Mouse (Mus musculus) midbrain, embryonic 15.5 days (tissue): Measurements from ENCODE around the gene Btbd17. TPM values are rescaled to one million over a fixed set of nuclear protein-coding genes. Genes with fewer than 3 reads are reported as not detected.

Source experiments
- ATAC-seq: fragments of 200-750 bp; cut with Nextera tagmentation; replicated peaks from 2 replicates; pipeline ENCODE4 v1.8.0; 2017; ENCODE audit warnings: moderate TSS enrichment
- H3K27ac ChIP-seq: fragments of 300-500 bp; sonication (generic); 2 replicates; pipeline ENCODE4 v1.5.1; 2015; ENCODE audit warnings: mild to moderate bottlenecking, inconsistent platforms
- H3K27me3 ChIP-seq: fragments of 300-500 bp; sonication (generic); replicated peaks from 2 replicates; pipeline ENCODE4 v1.6.1; 2015; ENCODE audit warnings: inconsistent platforms
- H3K36me3 ChIP-seq: fragments of 300-500 bp; sonication (generic); replicated peaks from 2 replicates; pipeline ENCODE4 v1.6.1; 2015; ENCODE audit warnings: inconsistent platforms
- H3K4me1 ChIP-seq: fragments of 300-500 bp; sonication (generic); 2 replicates; pipeline ENCODE4 v1.6.1; 2015; ENCODE audit warnings: inconsistent platforms
- H3K4me2 ChIP-seq: fragments of 300-500 bp; sonication (generic); 2 replicates; pipeline ENCODE4 v1.6.1; 2015; ENCODE audit warnings: inconsistent platforms, mild to moderate bottlenecking, moderate library complexity
- H3K4me3 ChIP-seq: fragments of 300-500 bp; sonication (generic); 2 replicates; pipeline ENCODE4 v1.5.1; 2015; ENCODE audit warnings: mild to moderate bottlenecking, inconsistent platforms
- H3K9ac ChIP-seq: fragments of 300-500 bp; sonication (generic); 2 replicates; pipeline ENCODE4 v1.6.1; 2015; ENCODE audit warnings: mild to moderate bottlenecking, inconsistent platforms
- H3K9me3 ChIP-seq: fragments of 300-500 bp; sonication (generic); 2 replicates; pipeline ENCODE4 v1.6.1; 2016; ENCODE audit warnings: inconsistent platforms
- WGBS: fragments of 180-500 bp; shearing (Covaris S2); methylation state at CpG from one replicate; pipeline ENCODE4 v1.1.7; 2015; ENCODE audit warnings: mixed read lengths; 5-methylcytosine and 5-hydroxymethylcytosine counted together
- polyA plus RNA-seq: library from polyadenylated mRNA; unstranded; fragments of >200 nt; fragmentation: Nextera tagmentation; extraction: Ambion mirVana; gene quantifications from 2 replicates; pipeline ENCODE4 v1.2.1, GENCODE M21; 2015

Btbd17 gene
- polyA plus RNA-seq, 1 experiment from 2014 or later: 21.4 TPM

DNA sequence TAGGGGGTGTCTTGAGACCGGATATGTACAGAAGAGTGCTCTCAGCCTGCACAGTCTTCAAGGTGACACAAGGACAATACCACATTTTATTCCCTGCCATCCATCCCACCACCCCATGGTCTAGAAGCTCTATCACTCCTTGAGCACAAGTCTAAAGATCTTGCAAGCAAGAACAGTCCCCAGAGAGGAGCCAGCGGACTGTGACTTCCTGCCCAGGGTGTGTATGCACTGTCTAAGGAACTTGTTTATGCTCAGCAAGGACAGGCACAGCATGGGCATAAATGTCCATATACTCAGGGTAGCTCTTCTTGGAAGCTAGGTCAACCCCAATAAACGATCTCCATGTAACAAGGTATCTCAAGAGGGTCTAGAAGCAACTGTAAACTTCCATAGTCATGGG is 2.2 kb upstream of the Btbd17 start:
- Histone ChIP-seq H3K27me3 (no peaks in the 10 kb centered on the region), H3K4me3 (no peak overlapping the region), H3K4me1 (peaks cover 34% of the 10 kb centered on the region), H3K36me3 (no peaks in the 10 kb centered on the region), H3K4me2 (no peak overlapping the region), H3K9ac (no peak overlapping the region), H3K27ac (no peak overlapping the region), H3K9me3 (no peaks in the 10 kb centered on the region)
- ATAC-seq: no peak
- WGBS: 91% methylated on average over 3 of the region's 3 CpGs

DNA sequence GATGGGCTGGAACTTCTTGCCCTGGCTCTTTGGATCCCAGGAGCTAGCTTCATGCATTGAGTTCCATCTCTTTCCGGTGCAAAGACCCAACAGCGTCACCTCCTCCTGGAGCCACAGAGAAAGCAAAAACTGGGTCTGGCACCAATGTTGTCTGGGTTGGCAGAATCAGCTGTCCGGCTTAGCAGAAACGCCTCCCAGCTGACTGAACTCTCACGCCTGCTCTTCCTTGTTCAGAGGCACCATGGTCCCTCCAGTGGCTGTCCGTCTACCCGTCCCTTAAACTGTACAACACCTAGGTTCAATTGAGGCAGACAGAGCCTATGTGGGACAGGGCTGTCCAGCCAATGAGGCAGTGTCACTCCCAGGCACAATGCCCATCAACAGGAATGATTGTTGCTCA is 1.4 kb upstream of the Btbd17 start:
- no peaks in the 10 kb centered on the region for H3K9me3 ChIP-seq
- no peak for ATAC-seq
- no peak overlapping the region for H3K9ac ChIP-seq
- H3K4me3 ChIP-seq: no peak overlapping the region
- H3K36me3 ChIP-seq: no peaks in the 10 kb centered on the region
- no peaks in the 10 kb centered on the region for H3K27me3 ChIP-seq
- no peak overlapping the region for H3K27ac ChIP-seq
- 86% methylated on average over 7 of the region's 7 CpGs for WGBS
- H3K4me1 ChIP-seq: peaks cover 41% of the 10 kb centered on the region
- H3K4me2 ChIP-seq: no peak overlapping the region

DNA sequence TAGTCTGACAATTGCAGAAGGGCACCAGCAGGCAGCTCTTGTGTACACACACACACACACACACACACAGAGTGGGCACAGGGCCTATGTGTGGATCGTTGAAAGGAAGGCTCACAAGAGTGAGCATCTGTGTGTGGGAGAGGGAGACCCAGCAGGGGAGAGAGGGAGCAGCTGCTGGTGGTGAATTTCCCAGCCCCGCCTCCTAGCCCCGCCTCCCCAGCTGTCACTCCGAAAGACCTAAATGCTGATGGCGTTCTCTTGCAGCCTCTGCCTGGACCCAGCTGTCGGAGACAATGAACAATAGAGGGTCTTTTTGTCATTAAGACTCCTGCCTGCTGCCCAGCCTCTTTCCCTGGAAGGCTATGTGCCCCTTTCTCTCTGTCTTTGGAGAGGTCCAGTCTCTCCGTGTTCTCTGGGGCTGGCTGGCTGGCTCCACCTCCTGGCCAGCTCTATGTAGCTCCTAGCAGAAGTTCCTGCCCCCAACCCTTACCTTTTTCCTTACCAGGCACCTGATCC is 456 bp downstream of the Btbd17 start:
- H3K27ac ChIP-seq: peak overlapping the region; percentile 90
- H3K9me3 ChIP-seq: no peaks in the 10 kb centered on the region
- 0% methylated on average over 7 of the region's 7 CpGs for WGBS
- peak overlapping the region; percentile 40; the same call in 1 of the 2 replicates for H3K9ac ChIP-seq
- peaks cover 55% of the 10 kb centered on the region for H3K4me1 ChIP-seq
- peak overlapping the region; percentile 35 for H3K4me3 ChIP-seq
- ATAC-seq: peak; percentile 81
- H3K4me2 ChIP-seq: peak overlapping the region; percentile 72
- H3K27me3 ChIP-seq: no peaks in the 10 kb centered on the region; the same call in 1 of the 2 replicates
- H3K36me3 ChIP-seq: no peaks in the 10 kb centered on the region

DNA sequence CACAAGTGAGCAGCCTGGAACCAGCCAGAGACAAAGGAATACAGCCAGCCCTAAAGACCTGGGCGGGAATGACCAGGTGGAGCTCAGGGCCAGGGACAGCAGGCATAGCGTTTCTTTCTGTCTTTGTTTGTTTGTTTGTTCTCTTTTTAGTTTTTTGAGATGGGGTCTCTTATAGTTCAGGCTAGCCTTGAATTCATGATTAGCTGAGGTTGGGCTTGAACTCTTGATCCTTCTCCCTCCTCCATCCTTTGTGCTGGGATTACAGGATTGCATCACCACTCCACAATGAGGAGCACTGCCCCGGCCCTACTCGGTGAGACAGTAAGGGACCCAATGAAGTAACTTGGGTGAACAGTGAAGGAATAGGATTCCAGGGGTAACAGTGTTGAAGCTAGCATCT is 1.1 kb downstream of the Btbd17 start:
- Histone ChIP-seq H3K4me3 (peak overlapping the region; percentile 35), H3K4me1 (peaks cover 55% of the 10 kb centered on the region), H3K9ac (peak overlapping the region; percentile 40; the same call in 1 of the 2 replicates), H3K36me3 (no peaks in the 10 kb centered on the region), H3K27me3 (peaks cover 4% of the 10 kb centered on the region), H3K9me3 (no peaks in the 10 kb centered on the region), H3K27ac (peak overlapping the region; percentile 90), H3K4me2 (peak overlapping the region; percentile 72)
- ATAC-seq: peak; percentile 5; the same call in 1 of the 2 replicates
- 18% methylated on average over 4 of the region's 4 CpGs for WGBS

DNA sequence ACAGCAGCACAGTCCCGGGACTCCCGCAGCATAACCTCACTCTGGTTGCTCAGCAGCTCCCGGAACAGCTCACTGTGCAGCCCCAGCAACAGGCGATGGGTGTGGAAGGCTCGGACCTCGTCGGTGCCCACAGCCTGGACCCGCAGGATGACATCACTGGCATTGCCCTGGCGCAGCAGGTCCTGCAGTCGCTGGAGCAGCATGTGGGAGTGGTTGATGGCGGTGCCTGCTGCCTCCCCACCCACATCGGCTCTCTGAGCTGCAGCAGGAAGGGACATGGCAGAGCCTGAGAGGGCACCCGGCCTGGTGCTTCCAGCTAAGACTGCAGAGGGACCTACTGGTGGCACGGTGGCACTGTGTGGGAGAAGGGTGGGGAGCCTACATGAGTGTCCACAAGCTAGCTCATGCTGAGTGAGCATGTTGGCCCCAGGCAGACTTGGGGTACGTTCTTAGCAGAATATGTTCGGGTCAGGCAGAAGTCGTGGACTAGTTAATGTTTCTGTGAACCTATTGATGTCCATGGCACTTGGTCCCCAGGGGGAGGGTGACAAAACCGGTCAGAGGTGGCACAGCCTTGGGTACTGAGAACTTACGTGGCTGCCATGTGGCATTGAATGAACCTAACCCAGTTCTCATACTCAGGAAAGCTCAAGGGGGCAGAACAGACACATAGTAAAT is 1.7 kb downstream of the Btbd17 start:
- Histone ChIP-seq H3K4me2 (peak overlapping the region; percentile 72), H3K9me3 (no peaks in the 10 kb centered on the region), H3K27me3 (peaks cover 10% of the 10 kb centered on the region), H3K4me1 (peaks cover 60% of the 10 kb centered on the region), H3K4me3 (peak overlapping the region; percentile 13), H3K9ac (peak overlapping the region; percentile 6; the same call in 1 of the 2 replicates), H3K36me3 (no peaks in the 10 kb centered on the region), H3K27ac (peak overlapping the region; percentile 90; the same call in 1 of the 2 replicates)
- WGBS: 49% methylated on average over 19 of the region's 19 CpGs
- ATAC-seq: no peak

DNA sequence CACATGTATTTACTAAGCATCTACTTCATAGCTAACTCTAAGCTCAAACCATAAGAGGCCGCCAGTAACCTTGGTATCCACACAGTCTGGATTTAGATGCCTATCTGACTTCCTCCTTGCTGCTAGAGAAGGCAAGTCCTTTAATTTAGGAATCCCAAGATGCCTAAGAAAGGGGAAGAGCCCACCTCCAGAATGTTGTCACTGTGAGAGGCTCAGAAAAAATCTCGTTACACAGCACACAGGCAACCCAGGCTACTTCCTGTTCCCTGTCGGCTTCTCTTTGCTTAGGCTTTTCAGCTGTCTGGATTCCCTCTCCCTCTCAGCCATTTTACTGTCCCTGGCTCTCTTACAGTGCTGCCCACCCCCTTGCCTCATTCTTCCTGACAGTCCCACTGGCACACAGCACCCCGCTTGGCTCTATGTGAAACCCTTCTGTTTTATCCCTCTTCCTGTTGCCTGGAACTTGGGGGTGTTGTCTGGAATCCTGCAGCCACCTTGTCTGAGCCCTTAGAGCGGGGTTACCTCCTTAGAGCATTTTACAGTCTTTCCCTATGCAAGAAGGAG is 2.7 kb downstream of the Btbd17 start:
- peaks cover 63% of the 10 kb centered on the region for H3K4me1 ChIP-seq

DNA sequence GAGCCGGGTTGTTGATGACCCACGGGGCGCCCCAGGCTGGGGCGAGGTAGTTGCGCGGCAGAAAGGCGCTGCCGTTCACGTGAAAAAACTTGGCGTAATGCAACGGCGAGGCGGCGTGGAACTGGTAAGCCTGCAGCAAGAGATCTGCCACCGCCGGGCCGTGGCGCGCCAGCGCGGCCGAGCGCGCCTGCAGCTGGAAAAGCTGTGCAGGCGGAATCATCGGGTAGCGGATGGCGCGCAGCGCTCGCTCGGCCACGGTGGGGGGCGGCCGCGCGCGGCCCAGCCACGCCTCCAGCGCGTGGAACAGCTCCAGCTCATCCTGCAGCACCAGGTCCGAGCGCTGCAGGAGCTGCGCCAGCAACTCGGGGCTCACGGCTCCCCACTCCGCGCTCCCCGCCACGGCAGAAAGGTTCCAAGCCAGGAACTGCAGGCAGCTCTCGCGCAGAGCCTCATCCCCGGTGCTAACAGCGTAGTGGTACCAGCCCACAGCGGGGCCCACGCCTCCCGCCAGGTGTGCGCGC is 3.8 kb downstream of the Btbd17 start:
- peak overlapping the region; percentile 72 for H3K4me2 ChIP-seq
- H3K36me3 ChIP-seq: no peaks in the 10 kb centered on the region
- H3K4me3 ChIP-seq: peak overlapping the region; percentile 54
- peak; percentile 21; the same call in 1 of the 2 replicates for ATAC-seq
- H3K9me3 ChIP-seq: no peaks in the 10 kb centered on the region
- H3K4me1 ChIP-seq: peaks cover 63% of the 10 kb centered on the region
- peak overlapping the region; percentile 57 for H3K9ac ChIP-seq
- peaks cover 23% of the 10 kb centered on the region for H3K27me3 ChIP-seq
- H3K27ac ChIP-seq: peak overlapping the region; percentile 80
- under 1% methylated on average over 59 of the region's 59 CpGs for WGBS

More for the DNA sequence above, 2.7 kb downstream of the Btbd17 start:
- H3K27me3 ChIP-seq: peaks cover 13% of the 10 kb centered on the region
- ATAC-seq: no peak
- H3K9ac ChIP-seq: no peak overlapping the region
- H3K27ac ChIP-seq: peak overlapping the region; percentile 90; the same call in 1 of the 2 replicates
- no peaks in the 10 kb centered on the region for H3K9me3 ChIP-seq
- no peak overlapping the region for H3K4me3 ChIP-seq
- H3K4me2 ChIP-seq: peak overlapping the region; percentile 72
- 49% methylated on average over 5 of the region's 5 CpGs for WGBS
- no peaks in the 10 kb centered on the region for H3K36me3 ChIP-seq

DNA sequence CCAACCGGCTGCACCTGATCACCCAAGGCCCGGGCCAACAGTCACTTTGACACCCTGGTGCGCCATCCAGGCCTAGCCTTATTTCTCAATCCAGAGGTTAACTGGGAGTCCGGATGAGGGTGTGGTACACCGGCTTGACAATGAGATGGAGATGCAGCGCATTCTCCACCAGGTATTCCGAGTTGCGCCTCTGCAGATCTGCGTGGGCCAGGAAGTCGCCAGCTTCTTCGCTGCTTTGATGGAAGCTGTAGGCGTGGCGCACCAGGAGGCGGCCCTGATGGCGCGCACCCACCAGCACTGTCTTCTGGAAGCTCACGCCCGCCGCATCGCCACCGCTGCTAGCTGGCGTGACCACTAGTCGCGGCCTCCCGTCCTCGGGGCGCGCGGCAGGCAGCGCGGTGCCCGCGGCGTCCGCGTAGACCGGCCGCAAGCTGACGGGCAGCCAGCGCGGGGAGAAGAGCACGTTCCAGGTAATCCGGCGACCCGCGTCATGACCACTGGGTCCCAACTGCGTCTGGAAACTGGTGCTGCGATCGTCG is 4.3 kb downstream of the Btbd17 start:
- H3K27me3 ChIP-seq: peaks cover 27% of the 10 kb centered on the region

DNA sequence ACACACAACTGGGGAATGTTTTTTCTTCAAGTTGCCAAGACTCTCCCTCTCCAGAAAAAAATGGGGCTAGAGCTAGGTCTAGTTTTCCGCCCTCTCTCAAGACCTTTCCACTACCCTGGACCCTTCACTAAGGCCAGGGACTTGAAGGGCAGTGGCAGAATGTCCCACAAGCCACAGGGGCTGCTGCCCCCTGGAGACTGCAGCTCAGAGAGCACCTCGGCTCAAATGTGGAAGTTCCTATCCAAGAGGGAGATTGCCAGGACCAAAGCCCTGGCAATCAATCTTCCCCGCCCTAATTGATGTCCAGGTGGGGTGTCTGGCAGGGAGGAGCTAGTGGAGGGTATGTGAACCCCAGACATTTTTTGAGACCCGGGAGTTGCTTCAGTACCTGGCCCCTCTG is 4.9 kb downstream of the Btbd17 start:
- Histone ChIP-seq H3K9ac (no peak overlapping the region), H3K27ac (peak overlapping the region; percentile 80), H3K4me1 (peaks cover 63% of the 10 kb centered on the region), H3K27me3 (peaks cover 28% of the 10 kb centered on the region), H3K4me2 (peak overlapping the region; percentile 72), H3K9me3 (no peaks in the 10 kb centered on the region), H3K4me3 (peak overlapping the region; percentile 54), H3K36me3 (no peaks in the 10 kb centered on the region)
- ATAC-seq: no peak
- 53% methylated on average over 4 of the region's 4 CpGs for WGBS

More for the DNA sequence above, 4.3 kb downstream of the Btbd17 start:
- H3K4me1 ChIP-seq: peaks cover 64% of the 10 kb centered on the region
- peak overlapping the region; percentile 72 for H3K4me2 ChIP-seq
- no peaks in the 10 kb centered on the region for H3K9me3 ChIP-seq
- no peaks in the 10 kb centered on the region for H3K36me3 ChIP-seq
- peak overlapping the region; percentile 54 for H3K4me3 ChIP-seq
- H3K27ac ChIP-seq: peak overlapping the region; percentile 80
- 6% methylated on average over 49 of the region's 50 CpGs for WGBS
- no peak for ATAC-seq
- H3K9ac ChIP-seq: peak overlapping the region; percentile 57

DNA sequence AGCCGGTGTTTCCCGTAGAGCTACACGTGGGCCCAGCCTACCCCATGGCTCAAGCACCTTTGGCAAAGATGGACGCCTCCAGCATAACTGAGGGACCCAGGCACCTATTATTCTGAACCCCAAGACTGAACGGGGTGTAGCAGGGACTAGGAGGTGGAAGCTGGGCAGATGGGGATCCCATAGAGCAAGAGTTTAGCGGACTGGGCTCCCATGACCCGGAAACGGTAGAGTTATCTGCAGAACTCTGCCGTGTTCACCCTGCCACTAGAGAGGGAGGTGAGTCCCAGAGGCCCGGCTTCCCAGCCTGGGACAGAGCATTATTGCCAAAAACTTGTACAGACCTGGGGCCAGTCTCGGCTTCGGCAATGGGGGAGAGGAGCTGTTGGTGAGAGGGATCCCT is 5.6 kb downstream of the Btbd17 start:
- H3K27me3 ChIP-seq: peaks cover 35% of the 10 kb centered on the region

DNA sequence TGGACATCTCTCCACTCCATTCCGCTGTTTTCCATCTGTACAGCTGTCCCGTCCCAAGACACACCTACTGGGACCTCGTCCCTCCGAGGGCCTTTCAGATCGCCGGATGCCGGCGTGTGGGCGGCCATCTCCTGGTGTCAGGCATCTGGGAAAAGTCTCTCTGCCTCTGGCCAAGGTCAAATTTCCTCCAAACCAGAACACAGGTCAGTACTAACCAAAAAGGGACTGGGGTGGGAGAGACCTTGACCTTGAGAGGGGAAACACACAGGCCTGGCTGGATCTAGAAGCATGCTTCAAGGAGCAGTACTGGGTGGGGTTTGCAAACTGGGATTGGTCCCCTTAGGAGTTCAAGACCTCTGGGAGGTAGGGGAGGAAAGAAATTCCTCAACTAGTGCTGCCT is 6.0 kb downstream of the Btbd17 start:
- no peak overlapping the region for H3K9ac ChIP-seq
- no peak overlapping the region for H3K4me2 ChIP-seq
- no peak for ATAC-seq
- H3K4me3 ChIP-seq: no peak overlapping the region
- H3K27me3 ChIP-seq: peaks cover 38% of the 10 kb centered on the region
- H3K4me1 ChIP-seq: peaks cover 52% of the 10 kb centered on the region
- no peak overlapping the region for H3K27ac ChIP-seq
- no peaks in the 10 kb centered on the region for H3K36me3 ChIP-seq
- no peaks in the 10 kb centered on the region for H3K9me3 ChIP-seq
- 59% methylated on average over 9 of the region's 9 CpGs for WGBS

More for the DNA sequence above, 5.6 kb downstream of the Btbd17 start:
- no peak overlapping the region for H3K9ac ChIP-seq
- no peak overlapping the region for H3K4me3 ChIP-seq
- no peaks in the 10 kb centered on the region for H3K36me3 ChIP-seq
- no peak overlapping the region for H3K4me2 ChIP-seq
- H3K9me3 ChIP-seq: no peaks in the 10 kb centered on the region
- 75% methylated on average over 12 of the region's 12 CpGs for WGBS
- no peak for ATAC-seq
- peaks cover 57% of the 10 kb centered on the region for H3K4me1 ChIP-seq
- no peak overlapping the region for H3K27ac ChIP-seq

DNA sequence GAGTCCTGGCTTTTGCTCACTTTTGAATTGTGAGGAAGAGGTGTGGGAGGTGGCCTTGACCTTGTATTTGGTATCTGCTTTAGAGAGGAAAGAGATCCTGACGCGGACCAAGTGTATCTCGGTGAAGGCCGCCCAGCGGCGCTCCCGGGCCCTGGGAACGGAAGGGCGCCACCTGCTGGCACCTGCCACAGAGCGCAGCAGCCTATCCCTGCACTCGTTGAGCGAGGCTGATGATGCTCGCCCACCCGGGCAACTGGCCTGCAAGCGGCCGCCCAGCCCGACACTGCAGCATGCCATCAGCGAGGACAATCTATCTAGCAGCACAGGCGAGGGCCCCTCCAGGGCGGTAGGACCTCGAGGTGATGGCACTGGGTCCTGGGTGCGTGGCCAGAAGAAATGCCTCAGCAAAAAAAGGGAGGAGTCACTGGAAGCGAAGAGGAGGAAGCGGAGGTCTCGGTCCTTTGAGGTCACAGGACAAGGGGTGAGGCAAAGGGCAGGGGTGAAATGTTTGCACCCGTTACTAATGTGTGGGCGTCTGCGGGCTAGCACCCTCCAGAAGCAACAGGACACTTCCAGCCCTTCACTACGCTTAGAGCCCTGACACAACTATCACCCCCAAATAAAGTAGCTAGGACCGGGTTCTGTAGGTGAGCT is 6.6 kb downstream of the Btbd17 start:
- H3K4me1 ChIP-seq: peaks cover 48% of the 10 kb centered on the region
- ATAC-seq: peak; percentile 25; the same call in 1 of the 2 replicates
- H3K27ac ChIP-seq: no peak overlapping the region
- H3K9me3 ChIP-seq: no peaks in the 10 kb centered on the region
- peak overlapping the region; percentile 15; the same call in 1 of the 2 replicates for H3K4me3 ChIP-seq
- no peaks in the 10 kb centered on the region for H3K36me3 ChIP-seq
- peak overlapping the region; percentile 44 for H3K4me2 ChIP-seq
- no peak overlapping the region for H3K9ac ChIP-seq
- H3K27me3 ChIP-seq: peaks cover 42% of the 10 kb centered on the region
- WGBS: 12% methylated on average over 30 of the region's 30 CpGs
